Mouse (Mus musculus) ES-Bruce4 (cell line): ENCODE measurements at regions not wholly inside any gene's neighbourhood (a gene's known extent, or its start where the extent isn't known, plus 50 kb on each side); places are given as distances from the start of the nearest gene placed in this dataset.

Experiments
- H3K27ac ChIP-seq: 2 replicates; pipeline ENCODE4 v1.5.1; 2012; ENCODE audit warnings: low read length, inconsistent platforms; ENCODE audit not compliant: insufficient read depth
- H3K27me3 ChIP-seq: 2 replicates; pipeline ENCODE4 v1.6.1; 2012; ENCODE audit warnings: mild to moderate bottlenecking, low read length, inconsistent platforms; ENCODE audit not compliant: control insufficient read depth, poor library complexity, insufficient read depth, severe bottlenecking
- H3K36me3 ChIP-seq: 2 replicates; pipeline ENCODE4 v1.6.1; 2012; ENCODE audit warnings: inconsistent platforms, mild to moderate bottlenecking, low read length, moderate library complexity; ENCODE audit not compliant: control insufficient read depth, poor library complexity, insufficient read depth, severe bottlenecking
- H3K4me1 ChIP-seq: one replicate; pipeline ENCODE4 v1.8.1; 2011; ENCODE audit warnings: low read length; ENCODE audit not compliant: control insufficient read depth, insufficient read depth
- H3K4me3 ChIP-seq: 2 replicates; pipeline ENCODE4 v1.5.1; 2011; ENCODE audit warnings: low read depth, mild to moderate bottlenecking, low read length
- H3K9ac ChIP-seq: 2 replicates; pipeline ENCODE4 v1.6.1; 2012; ENCODE audit warnings: low read depth, mild to moderate bottlenecking, inconsistent platforms; ENCODE audit not compliant: poor library complexity, severe bottlenecking
- H3K9me3 ChIP-seq: replicated peaks from 2 replicates; pipeline ENCODE4 v1.6.1; 2012; ENCODE audit warnings: mild to moderate bottlenecking, low read length, inconsistent platforms; ENCODE audit not compliant: control insufficient read depth, poor library complexity, insufficient read depth, severe bottlenecking
- CTCF ChIP-seq: IDR thresholded peaks from one replicate; pipeline ENCODE4 v1.8.1; 2011; ENCODE audit warnings: low read depth, low read length
- EP300 ChIP-seq: IDR thresholded peaks from 2 replicates; pipeline ENCODE4 v1.6.1; 2011; ENCODE audit warnings: low read depth, low read length; ENCODE audit not compliant: insufficient read depth
- POLR2A ChIP-seq: IDR thresholded peaks from one replicate; pipeline ENCODE4 v1.8.1; 2011; ENCODE audit warnings: low read length; ENCODE audit not compliant: insufficient read depth

DNA sequence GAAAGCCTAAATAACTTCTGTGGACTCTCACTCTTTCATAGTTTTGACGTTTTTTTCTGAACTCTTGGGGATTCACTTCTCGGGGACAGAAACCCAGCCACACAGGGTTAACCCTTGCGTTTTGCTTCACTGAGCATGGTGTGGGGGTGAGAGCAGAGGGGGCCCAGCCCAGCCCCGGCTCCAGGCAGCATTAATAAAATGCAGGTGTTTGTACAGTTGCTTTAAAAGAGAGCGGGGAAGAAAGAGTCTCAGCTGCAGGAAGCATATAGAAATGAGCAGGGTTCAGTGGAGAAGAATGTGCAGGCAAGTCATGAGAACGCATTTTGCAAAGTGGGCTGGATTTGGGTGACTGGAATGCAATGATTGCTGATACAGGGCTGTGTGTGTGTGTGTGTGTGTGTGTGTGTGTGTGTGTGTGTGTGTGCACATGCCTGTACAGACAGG, 91.8 kb downstream of the Zfp36l1 start:
- Histone ChIP-seq H3K9me3 (no peaks in the 10 kb centered on the region), H3K36me3 (no peaks in the 10 kb centered on the region), H3K27ac (no peak overlapping the region), H3K4me1 (peaks cover 5% of the 10 kb centered on the region), H3K27me3 (no peaks in the 10 kb centered on the region), H3K4me3 (no peak overlapping the region), H3K9ac (no peak overlapping the region)
- no peak for TF ChIP-seq CTCF
- no peak for TF ChIP-seq EP300
- no peak for TF ChIP-seq POLR2A

DNA sequence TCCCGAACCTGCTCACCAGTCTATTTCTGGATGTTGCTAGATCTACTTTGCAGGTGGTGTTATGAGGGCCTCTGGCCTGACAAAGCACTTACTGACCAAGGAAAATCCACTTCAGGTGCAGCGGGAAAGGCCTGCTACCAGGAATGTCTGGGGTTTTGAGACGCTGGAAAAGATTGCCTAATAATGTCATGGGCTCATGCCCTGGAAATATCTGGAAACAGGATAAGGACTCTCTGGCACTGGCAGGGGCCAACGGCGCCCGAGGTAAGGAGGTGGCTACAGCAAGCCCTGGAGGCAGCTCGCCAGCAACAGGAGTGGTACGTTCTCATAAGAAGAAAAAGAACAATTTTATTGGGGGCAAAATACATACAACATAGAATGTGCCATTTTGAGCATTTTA, 94.7 kb downstream of the Zfp36l1 start:
- Histone ChIP-seq H3K27ac (no peak overlapping the region), H3K4me3 (no peak overlapping the region), H3K4me1 (peaks cover 6% of the 10 kb centered on the region), H3K27me3 (peaks cover under 1% of the 10 kb centered on the region; the same call in 1 of the 2 replicates), H3K9me3 (no peaks in the 10 kb centered on the region), H3K9ac (no peak overlapping the region), H3K36me3 (no peaks in the 10 kb centered on the region)
- TF ChIP-seq CTCF (no peak), EP300 (no peak), POLR2A (no peak)

DNA sequence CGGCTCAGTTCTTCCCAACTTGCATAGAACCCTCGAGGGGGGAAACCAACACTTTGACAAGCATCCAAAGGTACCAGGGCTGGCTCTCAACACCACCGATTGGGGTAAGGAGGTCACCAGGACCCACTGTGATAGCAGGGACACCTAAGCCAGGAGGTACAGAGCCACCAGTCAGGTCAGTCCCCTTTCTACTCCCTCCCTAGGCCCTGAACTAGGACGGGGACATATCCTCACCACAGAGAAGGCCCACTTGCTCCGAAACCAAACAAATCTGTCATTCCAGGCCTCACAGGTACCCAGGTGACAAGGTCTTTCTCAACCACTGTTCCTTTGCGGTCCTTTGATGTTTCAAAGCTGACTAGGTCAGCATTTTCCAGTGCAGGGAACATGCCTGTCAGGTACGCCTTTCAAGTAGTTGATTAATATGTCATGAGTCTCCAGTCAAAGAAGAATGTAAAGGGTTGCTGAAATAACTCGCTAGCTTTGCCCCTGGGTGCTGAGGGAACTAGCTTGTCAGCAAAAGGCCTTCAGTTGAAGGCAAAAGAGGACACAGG, 95.4 kb downstream of the Zfp36l1 start:
- H3K4me1 ChIP-seq = peaks cover 6% of the 10 kb centered on the region
- H3K27ac ChIP-seq = no peak overlapping the region
- H3K9me3 ChIP-seq = no peaks in the 10 kb centered on the region
- TF ChIP-seq CTCF (no peak), EP300 (no peak), POLR2A (no peak)
- H3K36me3 ChIP-seq = no peaks in the 10 kb centered on the region
- peaks cover 2% of the 10 kb centered on the region; the same call in 1 of the 2 replicates for H3K27me3 ChIP-seq
- no peak overlapping the region for H3K4me3 ChIP-seq
- H3K9ac ChIP-seq = no peak overlapping the region

DNA sequence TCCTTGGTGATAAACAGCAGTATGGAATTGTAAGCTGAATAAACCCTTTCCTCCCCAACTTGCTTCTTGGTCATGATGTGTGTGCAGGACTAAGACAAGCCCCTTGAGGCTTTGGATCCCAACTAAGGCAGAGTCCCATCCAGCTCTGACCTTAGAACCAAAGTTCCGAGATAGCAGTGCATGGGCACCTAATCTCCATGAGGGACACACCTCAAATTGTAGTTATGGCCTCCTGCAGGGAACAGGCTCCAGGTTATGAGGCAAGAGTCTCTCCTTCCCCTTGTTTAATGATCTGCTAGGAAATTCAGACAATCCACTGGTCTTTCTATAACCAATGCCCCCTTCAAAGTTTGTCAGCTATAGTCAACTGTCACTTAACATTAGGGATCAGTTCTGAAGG, 96.9 kb downstream of the Zfp36l1 start:
- Histone ChIP-seq H3K9ac (no peak overlapping the region), H3K27ac (no peak overlapping the region), H3K4me3 (no peak overlapping the region), H3K36me3 (no peaks in the 10 kb centered on the region), H3K9me3 (no peaks in the 10 kb centered on the region), H3K27me3 (peaks cover 4% of the 10 kb centered on the region; the same call in 1 of the 2 replicates), H3K4me1 (peaks cover 1% of the 10 kb centered on the region)
- TF ChIP-seq POLR2A (no peak), CTCF (no peak), EP300 (no peak)

DNA sequence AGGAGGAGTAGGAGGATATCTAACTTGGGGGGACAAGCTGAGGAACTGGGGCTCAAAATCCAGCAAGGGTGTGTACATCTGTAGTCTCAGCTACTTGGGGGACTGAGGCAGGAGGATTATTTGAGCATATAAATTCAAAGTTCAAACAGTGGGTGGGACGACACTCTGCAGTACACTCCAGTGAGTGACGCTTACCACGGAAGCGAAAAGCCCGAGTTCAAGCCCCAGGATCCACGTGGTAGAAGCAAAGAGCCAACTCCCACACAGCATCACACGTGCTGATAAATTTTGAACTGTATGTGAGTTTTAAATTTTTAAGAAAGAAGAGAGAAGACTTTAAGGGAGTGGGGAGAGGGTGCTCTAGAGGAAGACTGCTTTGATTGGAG, 98.2 kb downstream of the Zfp36l1 start:
- peaks cover 4% of the 10 kb centered on the region; the same call in 1 of the 2 replicates for H3K27me3 ChIP-seq
- H3K27ac ChIP-seq = no peak overlapping the region
- TF ChIP-seq EP300 (no peak), POLR2A (no peak), CTCF (no peak)
- no peak overlapping the region for H3K9ac ChIP-seq
- no peaks in the 10 kb centered on the region for H3K9me3 ChIP-seq
- peaks cover 3% of the 10 kb centered on the region for H3K4me1 ChIP-seq
- no peaks in the 10 kb centered on the region for H3K36me3 ChIP-seq
- H3K4me3 ChIP-seq = no peak overlapping the region

DNA sequence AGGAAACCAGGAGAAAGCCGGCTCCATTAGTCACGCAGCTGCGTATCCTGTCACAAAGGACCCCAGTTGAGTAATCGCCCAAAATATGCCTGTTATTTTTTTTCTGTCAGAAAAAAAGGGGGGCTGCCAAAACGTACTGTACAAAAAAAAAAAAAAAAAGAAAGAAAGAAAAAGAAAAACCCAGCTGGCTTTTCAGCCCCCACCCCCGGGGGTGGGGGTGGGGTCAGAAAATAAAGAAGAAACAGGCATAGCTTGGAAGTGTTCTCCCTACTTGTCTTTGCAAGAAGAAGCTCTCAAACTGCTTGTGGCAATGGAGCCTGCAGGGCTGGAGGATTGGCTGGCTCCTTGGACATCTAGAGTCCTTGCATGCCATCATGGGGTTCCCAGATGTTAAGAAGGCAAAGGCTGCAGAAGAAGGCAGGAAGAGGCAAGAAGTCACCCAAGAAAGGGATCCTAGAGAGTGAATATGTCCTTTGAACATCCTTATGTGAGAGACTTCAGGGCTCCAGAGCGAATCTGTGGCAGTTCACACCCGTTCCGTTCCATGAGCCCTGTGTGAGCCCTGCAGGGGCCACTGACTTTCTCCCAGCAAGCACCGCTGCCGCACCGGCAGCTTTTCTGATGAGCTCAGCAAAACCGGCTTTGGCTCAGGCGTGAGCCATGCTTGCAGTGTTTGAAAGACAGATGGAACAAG, 98.8 kb downstream of the Zfp36l1 start:
- Histone ChIP-seq H3K4me3 (no peak overlapping the region), H3K4me1 (peaks cover 3% of the 10 kb centered on the region), H3K9ac (no peak overlapping the region), H3K36me3 (no peaks in the 10 kb centered on the region), H3K9me3 (no peaks in the 10 kb centered on the region), H3K27ac (no peak overlapping the region), H3K27me3 (peaks cover 4% of the 10 kb centered on the region; the same call in 1 of the 2 replicates)
- TF ChIP-seq EP300 (no peak), CTCF (no peak), POLR2A (no peak)
